Mouse (Mus musculus) small intestine, adult 2 months (tissue): ENCODE measurements around the gene Hoxa3. TPM values are rescaled to one million over a fixed set of nuclear protein-coding genes. Genes with fewer than 3 reads are reported as not detected.

Experiments
- H3K27ac ChIP-seq: fragments of 200-500 bp; 2 replicates; pipeline ENCODE4 v1.5.1; 2012; ENCODE audit warnings: low read depth, low read length, control low read depth, inconsistent platforms; ENCODE audit not compliant: insufficient read depth
- H3K27me3 ChIP-seq: fragments of 200-500 bp; 2 replicates; pipeline ENCODE4 v1.6.1; 2012; ENCODE audit warnings: mild to moderate bottlenecking, moderate library complexity, low read length, inconsistent platforms; ENCODE audit not compliant: control insufficient read depth, insufficient read depth
- H3K36me3 ChIP-seq: fragments of 200-500 bp; 2 replicates; pipeline ENCODE4 v1.6.1; 2012; ENCODE audit warnings: mild to moderate bottlenecking, low read length, control low read depth, inconsistent platforms; ENCODE audit not compliant: control insufficient read depth, insufficient read depth
- H3K4me1 ChIP-seq: fragments of 200-500 bp; 2 replicates; pipeline ENCODE4 v1.6.1; 2012; ENCODE audit warnings: low read length, inconsistent platforms, mixed read lengths; ENCODE audit not compliant: control insufficient read depth, insufficient read depth, insufficient read length
- H3K4me3 ChIP-seq: fragments of 200-500 bp; 2 replicates; pipeline ENCODE4 v1.5.1; 2012; ENCODE audit warnings: low read depth, mild to moderate bottlenecking, control low read depth, inconsistent platforms, low read length, moderate library complexity
- CTCF ChIP-seq: fragments of 200-500 bp; IDR thresholded peaks from 2 replicates; pipeline ENCODE4 v1.5.1; 2012; ENCODE audit warnings: low read depth, mild to moderate bottlenecking, control low read depth, inconsistent platforms, low read length, moderate library complexity, mixed read lengths; ENCODE audit not compliant: insufficient replicate concordance, insufficient read length; ENCODE audit errors: extremely low read depth
- POLR2A ChIP-seq: fragments of 200-500 bp; IDR thresholded peaks from 2 replicates; pipeline ENCODE4 v1.6.1; 2012; ENCODE audit warnings: low read depth, mild to moderate bottlenecking, control low read depth, inconsistent platforms, low read length, moderate library complexity
- WGBS: fragments of 180-500 bp; shearing (Covaris S2); methylation state at CpG from one replicate; pipeline ENCODE4 v1.1.7; 2018; 5-methylcytosine and 5-hydroxymethylcytosine counted together
- polyA plus RNA-seq: library from polyadenylated mRNA; depleted of rRNA; stranded (reverse); fragments of >200 nt; gene quantifications from 2 replicates; pipeline ENCODE4 v1.2.3, GENCODE M21; 2012

Hoxa3 gene
- polyA plus RNA-seq, 1 experiment: 5.0 TPM

GRCm38 (mm10) chr6:52205221-52205620 is 7.9 kb downstream of the Hoxa3 start:
- H3K4me3 ChIP-seq: no peak overlapping the region
- peaks cover 68% of the 10 kb centered on the region for H3K27me3 ChIP-seq
- WGBS: 30% methylated on average over 14 of the region's 14 CpGs
- peak overlapping the region; percentile 24 for H3K27ac ChIP-seq
- no peaks in the 10 kb centered on the region for H3K36me3 ChIP-seq
- no peak for TF ChIP-seq POLR2A
- TF ChIP-seq CTCF: no peak
- peaks cover 8% of the 10 kb centered on the region for H3K4me1 ChIP-seq

DNA sequence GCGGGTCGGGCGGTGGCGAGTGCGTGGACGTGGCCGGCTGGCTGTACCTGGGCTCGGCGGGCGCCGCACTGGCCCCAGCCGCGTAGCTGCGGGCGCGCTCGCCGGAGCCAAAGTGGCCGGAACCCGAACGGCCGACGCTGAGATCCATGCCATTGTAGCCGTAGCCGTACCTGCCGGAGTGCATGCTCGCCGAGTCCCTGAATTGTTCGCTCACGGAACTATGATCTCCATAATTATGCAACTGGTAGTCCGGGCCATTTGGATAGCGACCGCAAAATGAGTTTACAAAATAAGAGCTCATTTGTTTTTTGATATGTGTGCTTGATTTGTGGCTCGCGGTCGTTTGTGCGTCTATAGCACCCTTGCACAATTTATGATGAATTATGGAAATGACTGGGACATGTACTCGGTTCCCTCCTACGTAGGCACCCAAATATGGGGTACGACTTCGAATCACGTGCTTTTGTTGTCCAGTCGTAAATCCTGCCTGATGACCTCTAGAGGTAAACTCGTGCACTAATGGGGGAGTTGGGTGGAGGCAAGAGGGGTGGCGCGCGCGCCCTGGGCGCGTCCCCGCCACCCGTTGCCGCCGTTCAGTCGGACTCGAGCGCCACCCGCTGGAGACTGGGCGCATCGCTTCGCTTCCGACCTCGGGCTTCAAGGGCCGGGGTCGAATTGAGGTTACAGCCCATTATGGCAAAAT is 8.9 kb downstream of the Hoxa3 start, which contains the start of gene Hoxa5:
Gene Hoxa5, minus strand, starts transcription at position 538 of the 703 bp plus-strand sequence.
- peak within 1 kb of the TSS; percentile 65 for H3K4me3 ChIP-seq
- H3K36me3 ChIP-seq: no peaks in the 10 kb centered on the region
- H3K4me1 ChIP-seq: peaks cover 11% of the 10 kb centered on the region
- TF ChIP-seq POLR2A (no peak), CTCF (peak; percentile 79)
- H3K27ac ChIP-seq: peak within 1 kb of the TSS; percentile 48
- H3K27me3 ChIP-seq: peaks cover 61% of the 10 kb centered on the region
- WGBS: 13% methylated on average over 65 of the region's 65 CpGs

- 12% methylated on average over 46 of the region's 46 CpGs for WGBS
- peaks cover 54% of the 10 kb centered on the region for H3K27me3 ChIP-seq
- no peaks in the 10 kb centered on the region for H3K36me3 ChIP-seq
- H3K4me3 ChIP-seq: peak overlapping the region; percentile 65
- peak overlapping the region; percentile 48 for H3K27ac ChIP-seq
- TF ChIP-seq POLR2A (no peak), CTCF (no peak)
- H3K4me1 ChIP-seq: peaks cover 11% of the 10 kb centered on the region
Measured at GRCm38 (mm10) chr6:52203371-52204049, 9.6 kb downstream of the Hoxa3 start.

DNA sequence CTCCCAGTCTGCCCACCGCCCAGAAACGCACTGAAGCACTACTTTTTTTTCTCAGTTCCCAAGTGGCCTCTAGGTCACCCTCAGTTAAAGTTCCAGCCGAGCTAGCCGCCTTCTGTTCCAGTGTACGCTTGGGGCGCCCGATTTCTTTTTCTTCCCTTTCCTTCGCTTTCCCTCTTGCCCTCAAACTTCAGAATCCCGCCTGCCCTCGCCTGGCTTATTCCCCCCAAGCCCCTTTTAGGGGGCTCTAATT is 10.1 kb downstream of the Hoxa3 start:
- no peak for TF ChIP-seq POLR2A
- 0 out of 2 replicates have a peak, but pooled peaks have one; percentile 8 for TF ChIP-seq CTCF

DNA sequence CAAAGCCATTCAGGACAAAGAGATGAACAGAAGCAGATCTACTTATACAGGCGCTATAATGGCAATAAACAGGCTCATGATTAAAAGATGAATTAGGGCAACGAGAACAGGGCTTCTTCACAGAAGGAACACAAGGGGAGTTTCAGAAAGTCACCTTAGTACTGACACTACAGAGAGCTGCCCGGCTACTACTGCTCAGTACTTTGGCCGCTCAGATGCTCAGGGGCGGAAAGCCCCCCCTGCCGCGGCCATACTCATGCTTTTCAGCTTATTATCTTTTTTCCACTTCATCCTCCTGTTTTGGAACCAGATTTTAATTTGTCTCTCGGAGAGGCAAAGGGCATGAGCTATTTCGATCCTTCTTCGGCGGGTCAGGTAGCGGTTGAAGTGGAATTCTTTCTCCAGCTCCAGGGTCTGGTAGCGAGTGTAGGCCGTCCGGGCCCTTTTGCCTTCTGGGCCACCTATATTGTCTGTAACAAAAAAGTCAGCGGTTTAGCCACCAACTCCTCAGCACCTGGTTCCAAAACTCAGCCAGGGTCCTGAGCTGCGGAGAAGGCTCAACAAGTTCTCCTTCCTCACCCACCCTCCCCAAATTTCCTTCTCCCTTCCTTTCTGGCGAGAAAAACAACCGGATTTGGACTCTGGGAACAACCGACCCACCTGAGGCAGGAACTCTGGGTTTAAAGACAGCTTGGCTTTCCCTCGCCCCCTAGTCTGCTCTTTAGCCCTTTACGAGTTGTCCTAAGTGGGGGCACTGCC is 10.6 kb downstream of the Hoxa3 start:
- TF ChIP-seq CTCF (no peak), POLR2A (no peak)
- H3K27me3 ChIP-seq: peaks cover 48% of the 10 kb centered on the region
- H3K27ac ChIP-seq: peak overlapping the region; percentile 48; the same call in 1 of the 2 replicates
- H3K4me3 ChIP-seq: peak overlapping the region; percentile 65
- no peaks in the 10 kb centered on the region for H3K36me3 ChIP-seq
- 60% methylated on average over 22 of the region's 22 CpGs for WGBS
- H3K4me1 ChIP-seq: peaks cover 11% of the 10 kb centered on the region

More for the DNA sequence above, 10.1 kb downstream of the Hoxa3 start:
- Histone ChIP-seq H3K36me3 (no peaks in the 10 kb centered on the region), H3K27me3 (peaks cover 50% of the 10 kb centered on the region), H3K27ac (peak overlapping the region; percentile 48), H3K4me3 (peak overlapping the region; percentile 65), H3K4me1 (peaks cover 11% of the 10 kb centered on the region)
- WGBS: 26% methylated on average over 10 of the region's 10 CpGs

- Histone ChIP-seq H3K4me3 (no peak overlapping the region), H3K4me1 (peaks cover 11% of the 10 kb centered on the region), H3K27ac (no peak overlapping the region), H3K36me3 (no peaks in the 10 kb centered on the region), H3K27me3 (peaks cover 41% of the 10 kb centered on the region)
- WGBS: 53% methylated on average over 1 of the region's 1 CpGs
- TF ChIP-seq CTCF (no peak), POLR2A (no peak)
Measured at GRCm38 (mm10) chr6:52201269-52201668, 11.9 kb downstream of the Hoxa3 start.
